Mouse (Mus musculus) E14TG2a.4 (cell line): Measurements from ENCODE around the gene Axl.

Experiments
- H3K27me3 ChIP-seq: 2 replicates; pipeline ENCODE4 v1.6.1; 2014; ENCODE audit warnings: low read length, control low read depth; ENCODE audit not compliant: insufficient read depth
- H3K36me3 ChIP-seq: 2 replicates; pipeline ENCODE4 v1.6.1; 2014; ENCODE audit warnings: low read length, control low read depth; ENCODE audit not compliant: insufficient read depth
- H3K4me1 ChIP-seq: replicated peaks from 2 replicates; pipeline ENCODE4 v1.6.1; 2014; ENCODE audit warnings: low read depth, low read length, control low read depth
- H3K4me3 ChIP-seq: replicated peaks from 2 replicates; pipeline ENCODE4 v1.5.1; 2014; ENCODE audit warnings: mild to moderate bottlenecking, low read length
- H3K9me3 ChIP-seq: 2 replicates; pipeline ENCODE4 v1.6.1; 2014; ENCODE audit warnings: low read length, control low read depth
- CTCF ChIP-seq: conservative IDR thresholded peaks from 2 replicates; pipeline ENCODE4 v1.5.1; 2014; ENCODE audit warnings: low read length
- NANOG ChIP-seq: IDR thresholded peaks from 2 replicates; pipeline ENCODE4 v1.6.1; 2014; ENCODE audit warnings: borderline replicate concordance, low read length, mixed read lengths
- POU5F1 ChIP-seq: IDR thresholded peaks from 2 replicates; pipeline ENCODE4 v1.6.1; 2014; ENCODE audit warnings: low read length, borderline replicate concordance

Gene Axl

GRCm38 (mm10) chr7:25754738-25755467 lies 33.6 kb downstream of the Axl start, which contains the start of gene Hnrnpul1:
Hnrnpul1 (minus strand) TSS chr7:25754757.
- Histone ChIP-seq H3K4me1 (peaks cover 35% of the 10 kb centered on the region), H3K9me3 (no peaks in the 10 kb centered on the region), H3K4me3 (peak within 1 kb of the TSS; percentile 100), H3K36me3 (peaks cover 35% of the 10 kb centered on the region), H3K27me3 (no peaks in the 10 kb centered on the region)
- TF ChIP-seq CTCF: no peak
- TF ChIP-seq NANOG: no peak
- TF ChIP-seq POU5F1: no peak

DNA sequence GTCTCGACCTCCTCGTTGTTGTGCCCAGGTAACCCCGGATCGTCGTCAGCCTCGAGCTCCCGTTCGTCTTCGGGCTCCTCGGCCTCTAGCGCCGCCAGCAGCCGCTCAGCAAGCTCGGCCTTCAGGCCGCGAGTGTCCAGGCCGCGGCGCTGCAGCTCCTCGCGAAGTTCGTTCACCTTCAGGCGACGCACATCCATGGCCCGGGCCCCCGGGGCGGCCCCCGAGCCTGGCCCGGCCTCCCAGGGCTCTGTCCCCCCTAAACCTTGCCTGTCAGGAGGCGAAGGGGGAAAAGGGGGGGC lies 34.1 kb downstream of the Axl start:
- TF ChIP-seq CTCF: no peak
- no peak for TF ChIP-seq POU5F1
- no peak for TF ChIP-seq NANOG
- Histone ChIP-seq H3K9me3 (no peaks in the 10 kb centered on the region), H3K36me3 (peaks cover 41% of the 10 kb centered on the region), H3K4me1 (peaks cover 40% of the 10 kb centered on the region), H3K27me3 (no peaks in the 10 kb centered on the region), H3K4me3 (peak overlapping the region; percentile 100)

- Histone ChIP-seq H3K9me3 (no peaks in the 10 kb centered on the region), H3K4me3 (peak overlapping the region; percentile 100), H3K27me3 (no peaks in the 10 kb centered on the region), H3K4me1 (peaks cover 44% of the 10 kb centered on the region), H3K36me3 (peaks cover 46% of the 10 kb centered on the region)
- no peak for TF ChIP-seq POU5F1
- no peak for TF ChIP-seq CTCF
- no peak for TF ChIP-seq NANOG
These were observed 34.7 kb downstream of the Axl start for GRCm38 (mm10) chr7:25753643-25754438.

DNA sequence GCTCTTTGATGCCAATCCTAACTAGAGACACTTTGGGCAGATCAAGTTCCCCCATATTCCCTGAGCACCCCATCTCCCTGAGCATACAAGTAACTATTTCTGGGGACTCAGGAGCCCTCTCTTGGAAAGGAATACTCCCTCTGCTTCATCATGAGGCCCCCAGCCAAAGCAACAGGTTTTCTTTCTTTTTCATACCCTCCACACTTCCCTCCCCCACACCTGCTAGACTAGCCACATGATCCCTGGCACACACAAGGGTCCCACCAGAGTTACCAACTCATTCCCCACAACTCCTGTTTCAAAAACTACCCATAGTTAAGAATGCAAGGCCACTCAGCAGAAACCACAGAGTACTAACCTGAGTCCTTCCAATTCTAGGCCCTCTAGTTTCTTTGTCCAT lies 35.4 kb downstream of the Axl start:
- peak overlapping the region; percentile 100 for H3K4me3 ChIP-seq
- H3K27me3 ChIP-seq: no peaks in the 10 kb centered on the region
- H3K9me3 ChIP-seq: no peaks in the 10 kb centered on the region
- peaks cover 54% of the 10 kb centered on the region for H3K36me3 ChIP-seq
- peaks cover 50% of the 10 kb centered on the region for H3K4me1 ChIP-seq
- no peak for TF ChIP-seq POU5F1
- no peak for TF ChIP-seq CTCF
- no peak for TF ChIP-seq NANOG

DNA sequence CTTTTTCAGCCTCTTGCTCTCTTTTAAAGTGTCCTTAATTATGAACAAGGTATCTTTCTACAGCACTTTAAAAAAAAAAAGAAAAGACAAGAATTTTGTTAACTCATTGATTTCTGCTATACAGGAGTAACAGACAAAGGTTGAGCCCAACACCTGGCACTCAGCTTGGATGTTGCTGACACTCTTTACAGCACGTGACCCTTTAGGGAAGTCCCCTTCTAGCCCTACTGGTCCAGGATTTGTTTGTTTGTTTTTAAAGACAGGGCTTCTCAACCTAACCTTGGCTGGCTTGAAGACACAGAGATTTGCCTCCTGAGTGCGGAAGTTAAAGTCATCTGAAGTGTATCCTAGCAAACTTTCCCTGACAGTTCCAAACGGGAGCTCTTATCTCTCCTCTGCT lies 41.7 kb downstream of the Axl start:
- no peaks in the 10 kb centered on the region for H3K27me3 ChIP-seq
- H3K4me3 ChIP-seq: no peak overlapping the region
- H3K36me3 ChIP-seq: peaks cover 100% of the 10 kb centered on the region
- no peak for TF ChIP-seq CTCF
- TF ChIP-seq NANOG: no peak
- TF ChIP-seq POU5F1: no peak
- H3K4me1 ChIP-seq: peaks cover 41% of the 10 kb centered on the region
- H3K9me3 ChIP-seq: no peaks in the 10 kb centered on the region

- peaks cover 99% of the 10 kb centered on the region for H3K36me3 ChIP-seq
- H3K9me3 ChIP-seq: no peaks in the 10 kb centered on the region
- peaks cover 11% of the 10 kb centered on the region for H3K4me1 ChIP-seq
- no peak overlapping the region for H3K4me3 ChIP-seq
- TF ChIP-seq POU5F1 (no peak), NANOG (no peak), CTCF (no peak)
- no peaks in the 10 kb centered on the region for H3K27me3 ChIP-seq
These were observed 50.2 kb downstream of the Axl start for GRCm38 (mm10) chr7:25738277-25738676.

DNA sequence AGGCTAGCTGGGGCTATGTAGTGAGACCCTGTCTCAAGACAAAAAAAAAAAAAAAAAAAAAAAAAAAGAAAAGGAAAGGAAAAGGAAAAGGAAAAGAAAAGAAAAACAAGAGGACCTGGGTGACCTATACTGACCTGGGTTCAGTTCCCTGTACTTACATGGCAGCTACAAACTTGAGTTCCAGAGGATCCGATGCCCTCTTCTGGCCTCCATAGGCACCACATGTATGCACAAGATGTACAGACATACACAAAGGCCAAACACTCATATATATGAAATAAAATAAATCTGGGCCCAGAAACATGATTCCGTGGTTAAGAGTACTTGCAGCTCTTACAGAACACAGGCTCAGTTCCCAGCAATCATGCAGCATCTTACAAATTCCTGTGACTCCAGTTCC lies 51.6 kb downstream of the Axl start:
- peak; percentile 25; the same call in 1 of the 2 replicates for TF ChIP-seq CTCF
- no peak for TF ChIP-seq POU5F1
- peaks cover 99% of the 10 kb centered on the region for H3K36me3 ChIP-seq
- peaks cover 25% of the 10 kb centered on the region for H3K4me1 ChIP-seq

GRCm38 (mm10) chr7:25734991-25735390 lies 53.5 kb downstream of the Axl start:
- Histone ChIP-seq H3K9me3 (no peaks in the 10 kb centered on the region), H3K36me3 (peaks cover 99% of the 10 kb centered on the region), H3K27me3 (no peaks in the 10 kb centered on the region), H3K4me1 (peaks cover 33% of the 10 kb centered on the region), H3K4me3 (no peak overlapping the region)
- no peak for TF ChIP-seq POU5F1
- no peak for TF ChIP-seq CTCF
- no peak for TF ChIP-seq NANOG

More for the DNA sequence above, 51.6 kb downstream of the Axl start:
- no peak overlapping the region for H3K4me3 ChIP-seq
- H3K27me3 ChIP-seq: no peaks in the 10 kb centered on the region
- no peaks in the 10 kb centered on the region for H3K9me3 ChIP-seq
